Mouse (Mus musculus) midbrain, embryonic 11.5 days (tissue): ENCODE measurements around the gene Gm10251. TPM values are rescaled to one million over a fixed set of nuclear protein-coding genes. Genes with fewer than 3 reads are reported as not detected.
"Not testable (repeated sequence)": the region's sequence is repeated elsewhere in the genome, so short reads cannot be mapped to it uniquely, and the experiment has no call there.

Source experiments
- ATAC-seq: fragments of 200-750 bp; cut with Nextera tagmentation; 2 replicates; pipeline ENCODE4 v1.8.0; 2017; ENCODE audit warnings: moderate TSS enrichment, moderate library complexity; ENCODE audit not compliant: low FRiP score
- DNase-seq: peaks from one replicate; pipeline ENCODE4 v3.0.0; 2015; ENCODE audit warnings: low spot score; ENCODE audit errors: missing footprints
- H3K27ac ChIP-seq: fragments of 300-500 bp; sonication (generic); 2 replicates; pipeline ENCODE4 v1.5.1; 2014; ENCODE audit warnings: low read depth, low read length
- H3K27me3 ChIP-seq: fragments of 300-500 bp; sonication (generic); 2 replicates; pipeline ENCODE4 v1.6.1; 2014; ENCODE audit warnings: mild to moderate bottlenecking, low read length, moderate library complexity, mixed read lengths; ENCODE audit not compliant: control insufficient read depth, insufficient read depth
- H3K36me3 ChIP-seq: fragments of 300-500 bp; sonication (generic); 2 replicates; pipeline ENCODE4 v1.6.1; 2014; ENCODE audit warnings: mild to moderate bottlenecking, low read length, moderate library complexity, mixed read lengths; ENCODE audit not compliant: control insufficient read depth, insufficient read depth
- H3K4me1 ChIP-seq: fragments of 300-500 bp; sonication (generic); 2 replicates; pipeline ENCODE4 v1.6.1; 2014; ENCODE audit warnings: low read length; ENCODE audit not compliant: control insufficient read depth, insufficient read depth
- H3K4me2 ChIP-seq: fragments of 300-500 bp; sonication (generic); 2 replicates; pipeline ENCODE4 v1.6.1; 2014; ENCODE audit warnings: mild to moderate bottlenecking, moderate library complexity
- H3K4me3 ChIP-seq: fragments of 300-500 bp; sonication (generic); 2 replicates; pipeline ENCODE4 v1.5.1; 2014; ENCODE audit warnings: low read depth, low read length
- H3K9ac ChIP-seq: fragments of 300-500 bp; sonication (generic); 2 replicates; pipeline ENCODE4 v1.6.1; 2014; ENCODE audit warnings: low read length
- H3K9me3 ChIP-seq: fragments of 300-500 bp; sonication (generic); 2 replicates; pipeline ENCODE4 v1.6.1; 2016; ENCODE audit warnings: low read length; ENCODE audit not compliant: control insufficient read depth
- WGBS: fragments of 180-500 bp; shearing (Covaris S2); extraction: QIAGEN DNeasy Blood & Tissue Kit; methylation state at CpG from one replicate; pipeline ENCODE4 v1.1.7; 2014; 5-methylcytosine and 5-hydroxymethylcytosine counted together
- polyA plus RNA-seq: library from polyadenylated mRNA; unstranded; fragments of >200 nt; fragmentation: Nextera tagmentation; extraction: Ambion mirVana; gene quantifications from 2 replicates; pipeline ENCODE4 v1.2.1, GENCODE M21; 2014

The Gm10251 gene
- not detected in 2 replicates for polyA plus RNA-seq

DNA sequence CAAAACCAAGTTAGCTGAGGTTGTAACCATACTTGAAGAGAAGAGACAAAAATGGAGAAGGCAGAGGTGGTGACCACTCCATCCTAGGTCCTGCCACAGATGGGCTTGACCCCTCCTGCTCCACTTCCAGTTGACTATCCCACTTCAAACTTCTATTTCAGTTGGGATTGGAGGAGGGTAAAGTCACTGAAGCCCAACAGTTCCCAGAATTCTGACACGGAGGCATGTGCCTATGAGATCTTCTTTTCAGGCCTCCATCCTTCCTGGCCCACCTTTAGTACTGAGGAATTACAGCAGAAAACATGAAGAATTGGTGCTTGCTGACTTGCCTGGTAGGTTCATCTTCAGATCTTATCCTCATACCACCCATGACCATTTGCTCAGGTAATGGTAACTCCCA, at the start of gene Gm10251:
Gene Gm10251, minus strand, starts transcription at position 101 of the 400 bp plus-strand sequence.
- not testable (repeated sequence) for ATAC-seq, H3K4me3 ChIP-seq, H3K36me3 ChIP-seq, DNase-seq, H3K27ac ChIP-seq, H3K27me3 ChIP-seq, H3K4me1 ChIP-seq, H3K9ac ChIP-seq, H3K9me3 ChIP-seq, H3K4me2 ChIP-seq
- no CpG with 5 or more reads among the region's 1 CpGs for WGBS

- not testable (repeated sequence) for H3K9me3 ChIP-seq, ATAC-seq, H3K4me2 ChIP-seq, H3K9ac ChIP-seq, DNase-seq, H3K4me3 ChIP-seq, H3K36me3 ChIP-seq, H3K27me3 ChIP-seq, H3K27ac ChIP-seq, H3K4me1 ChIP-seq
- no CpG with 5 or more reads among the region's 2 CpGs for WGBS
Observed at GRCm38 (mm10) chr14:6720151-6720550, 36.2 kb upstream of the Gm10251 start, which contains the start of gene Gm8050. Gm8050 (minus strand) TSS chr14:6720251.

DNA sequence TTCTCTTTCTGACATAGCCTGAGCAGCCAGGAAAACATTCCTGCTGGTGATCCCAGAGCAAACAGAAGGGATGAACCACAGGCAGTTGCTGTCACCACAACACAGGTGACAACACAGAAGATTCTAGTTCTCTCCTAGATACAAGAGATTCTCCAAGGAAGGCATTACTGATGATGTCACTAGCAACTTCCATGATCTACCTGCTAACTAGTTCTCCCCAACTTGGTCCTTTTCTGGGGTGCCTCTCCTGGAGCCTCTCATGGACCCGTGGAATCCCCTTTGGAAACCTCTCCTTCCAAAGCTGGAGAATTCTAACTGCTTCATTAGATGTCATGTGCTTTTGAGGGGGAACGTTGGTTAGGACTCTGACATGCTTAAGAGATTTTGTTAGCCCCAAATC, 61.7 kb downstream of the Gm10251 start, which contains the start of gene Gm3460:
Gene Gm3460, minus strand, starts transcription at position 101 of the 400 bp plus-strand sequence.
- not testable (repeated sequence) for H3K4me1 ChIP-seq, H3K36me3 ChIP-seq, DNase-seq, H3K9ac ChIP-seq, H3K4me3 ChIP-seq, H3K9me3 ChIP-seq, ATAC-seq, H3K27me3 ChIP-seq, H3K4me2 ChIP-seq, H3K27ac ChIP-seq
- 53% methylated on average over 1 of the region's 2 CpGs for WGBS

GRCm38 (mm10) chr14:6606436-6606835, 77.5 kb downstream of the Gm10251 start:
- H3K27me3 ChIP-seq, ATAC-seq, DNase-seq, H3K9me3 ChIP-seq, H3K36me3 ChIP-seq, H3K4me1 ChIP-seq, H3K4me2 ChIP-seq, H3K9ac ChIP-seq, H3K27ac ChIP-seq, H3K4me3 ChIP-seq: not testable (repeated sequence)
- no CpG with 5 or more reads among the region's 1 CpGs for WGBS

DNA sequence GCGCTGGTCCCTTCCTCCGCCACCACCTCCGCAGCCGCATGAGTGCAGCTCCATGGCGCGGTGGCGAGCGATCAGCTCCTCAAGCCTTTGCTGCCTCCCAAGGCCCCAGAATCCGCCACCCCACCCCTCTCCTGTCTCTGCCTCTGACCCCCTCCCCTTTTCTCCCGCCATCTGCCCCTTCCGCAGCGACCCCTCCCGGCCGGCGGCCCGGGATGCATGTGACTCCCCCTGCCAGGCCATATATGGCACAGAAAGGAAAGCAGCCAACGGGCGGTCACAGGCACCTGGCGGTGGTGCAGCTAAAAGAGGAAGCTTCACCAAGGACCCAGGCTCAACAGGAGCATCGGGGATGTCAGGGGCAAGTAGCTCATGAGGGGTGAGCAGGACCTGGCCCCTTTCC, 79.0 kb downstream of the Gm10251 start:
- not testable (repeated sequence) for DNase-seq, H3K4me1 ChIP-seq, H3K27me3 ChIP-seq, ATAC-seq, H3K27ac ChIP-seq, H3K9me3 ChIP-seq, H3K36me3 ChIP-seq
- peak overlapping the region; percentile 30 for H3K4me3 ChIP-seq
- peak overlapping the region; percentile 44; the same call in 1 of the 2 replicates for H3K9ac ChIP-seq
- H3K4me2 ChIP-seq = peak overlapping the region; percentile 49
- 0% methylated on average over 14 of the region's 20 CpGs for WGBS

DNA sequence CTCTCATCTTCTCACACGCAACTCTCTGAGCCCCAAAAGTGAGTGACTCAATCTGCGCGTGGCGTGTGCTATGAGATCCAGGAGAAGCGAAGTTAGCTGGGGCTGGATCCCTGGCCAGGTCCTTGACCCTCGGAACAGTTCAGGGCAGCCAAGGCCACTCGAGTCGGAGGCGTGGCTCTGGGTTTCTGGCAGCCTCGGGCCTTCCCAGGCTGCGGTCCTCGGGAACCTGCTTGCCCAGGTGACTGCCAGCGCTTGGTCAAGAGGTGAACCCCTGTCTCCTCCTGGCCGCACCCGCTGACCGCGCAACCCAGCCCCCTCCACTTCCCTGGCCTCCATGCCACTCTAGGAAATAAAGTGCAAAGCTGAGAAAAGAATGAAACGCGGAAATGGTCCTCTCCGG, 79.4 kb downstream of the Gm10251 start:
- Histone ChIP-seq H3K4me3 (peak overlapping the region; percentile 30), H3K4me2 (peak overlapping the region; percentile 49), H3K9ac (peak overlapping the region; percentile 27; the same call in 1 of the 2 replicates)
- not testable (repeated sequence) for H3K27me3 ChIP-seq, H3K36me3 ChIP-seq, DNase-seq, H3K27ac ChIP-seq, H3K9me3 ChIP-seq, ATAC-seq, H3K4me1 ChIP-seq
- 10% methylated on average over 17 of the region's 20 CpGs for WGBS

- not testable (repeated sequence) for H3K4me3 ChIP-seq, H3K9me3 ChIP-seq, H3K4me2 ChIP-seq, H3K36me3 ChIP-seq, H3K27me3 ChIP-seq, ATAC-seq, DNase-seq, H3K4me1 ChIP-seq, H3K9ac ChIP-seq, H3K27ac ChIP-seq
- WGBS = 45% methylated on average over 1 of the region's 2 CpGs
Observed at GRCm38 (mm10) chr14:6590513-6590912, 93.5 kb downstream of the Gm10251 start, which contains the start of gene Gm3629. Gm3629 (minus strand) TSS chr14:6590613.

Other genes starting within 250 kb of the Gm10251 start
- gene Gm3594, start 239.6 kb downstream of the Gm10251 start, polyA plus RNA-seq = not detected in 2 replicates
- not detected in 2 replicates for gene Gm8356, start 146.9 kb downstream of the Gm10251 start, polyA plus RNA-seq
- gene Gm3629, start 93.6 kb downstream of the Gm10251 start, polyA plus RNA-seq = 0.22 and 0.42 TPM in 2 replicates
- not detected in 2 replicates for gene Gm3460, start 61.8 kb downstream of the Gm10251 start, polyA plus RNA-seq
- gene Gm8050, start 36.1 kb upstream of the Gm10251 start, polyA plus RNA-seq = not detected in 2 replicates
- gene Gm3636, start 58.2 kb upstream of the Gm10251 start, polyA plus RNA-seq = 6.0 and 7.7 TPM in 2 replicates
- not detected in 2 replicates for gene Gm8362, start 90.2 kb upstream of the Gm10251 start, polyA plus RNA-seq
- gene Gm3642, start 156.1 kb upstream of the Gm10251 start, polyA plus RNA-seq = not detected in 2 replicates
- 1.8 and 2.1 TPM in 2 replicates for gene Gm3667, start 205.8 kb upstream of the Gm10251 start, polyA plus RNA-seq